Mouse (Mus musculus) CH12.LX (cell line): ENCODE measurements at regions not wholly inside any gene's neighbourhood (a gene's known extent, or its start where the extent isn't known, plus 50 kb on each side); places are given as distances from the start of the nearest gene placed in this dataset.

Experiments
- CTCF ChIP-seq, 2 experiments: IDR thresholded peaks in 1 of 2; conservative IDR thresholded peaks in 1 of 2; 2 replicates each; pipeline ENCODE4 v1.5.1; 2011 to 2012; ENCODE audit warnings: low read depth in 2 of 2, low read length in 2 of 2, improper control_type of control experiment in 1 of 2, inconsistent platforms in 1 of 2, mild to moderate bottlenecking in 1 of 2, moderate library complexity in 1 of 2
- E2F4 ChIP-seq: IDR thresholded peaks from 2 replicates; pipeline ENCODE4 v1.6.1; 2011; ENCODE audit warnings: low read depth, low read length, improper control_type of control experiment; ENCODE audit not compliant: insufficient replicate concordance
- GABPA ChIP-seq: IDR thresholded peaks from 2 replicates; pipeline ENCODE4 v1.6.1; 2012; ENCODE audit warnings: low read depth, low read length, improper control_type of control experiment, inconsistent platforms; ENCODE audit not compliant: insufficient replicate concordance
- HCFC1 ChIP-seq: IDR thresholded peaks from 2 replicates; pipeline ENCODE4 v1.6.1; 2012; ENCODE audit warnings: low read depth, mild to moderate bottlenecking, inconsistent platforms, low read length, improper control_type of control experiment
- IRF4 ChIP-seq: IDR thresholded peaks from 2 replicates; pipeline ENCODE4 v1.6.1; 2014; ENCODE audit warnings: low read depth, mild to moderate bottlenecking, inconsistent platforms, low read length, improper control_type of control experiment
- MEF2A ChIP-seq: IDR thresholded peaks from 2 replicates; pipeline ENCODE4 v1.6.1; 2014; ENCODE audit warnings: low read depth, mild to moderate bottlenecking, inconsistent platforms, low read length, improper control_type of control experiment, borderline replicate concordance
- MXI1 ChIP-seq: IDR thresholded peaks from 2 replicates; pipeline ENCODE4 v1.6.1; 2011; ENCODE audit warnings: mild to moderate bottlenecking, low read depth, low read length, improper control_type of control experiment
- NRF1 ChIP-seq: IDR thresholded peaks from 2 replicates; pipeline ENCODE4 v1.6.1; 2014; ENCODE audit warnings: low read depth, mild to moderate bottlenecking, inconsistent platforms, low read length, improper control_type of control experiment, moderate library complexity
- POLR2A ChIP-seq: IDR thresholded peaks from 2 replicates; pipeline ENCODE4 v1.6.1; 2011; ENCODE audit warnings: low read depth, mild to moderate bottlenecking, improper control_type of control experiment, low read length
- POLR2AphosphoS2 ChIP-seq: IDR thresholded peaks from 2 replicates; pipeline ENCODE4 v1.6.1; 2011; ENCODE audit warnings: low read depth, low read length, improper control_type of control experiment
- SMC3 ChIP-seq: IDR thresholded peaks from 2 replicates; pipeline ENCODE4 v1.6.1; 2011; ENCODE audit warnings: low read depth, low read length, improper control_type of control experiment
- UBTF ChIP-seq: IDR thresholded peaks from 2 replicates; pipeline ENCODE4 v1.6.1; 2012; ENCODE audit warnings: low read depth, mild to moderate bottlenecking, inconsistent platforms, low read length, improper control_type of control experiment, moderate library complexity
- USF1 ChIP-seq: IDR thresholded peaks from 2 replicates; pipeline ENCODE4 v1.6.1; 2014; ENCODE audit warnings: low read depth, mild to moderate bottlenecking, inconsistent platforms, low read length, improper control_type of control experiment

GRCm38 (mm10) chr5:37976943-37977434 lies 61.6 kb upstream of the Stx18 start:
- TF ChIP-seq IRF4 (no peak), MXI1 (no peak), GABPA (no peak), CTCF (conservative IDR thresholded peaks at IDR 0.05 in 1 of 2, IDR thresholded peaks at IDR 0.05 in 1 of 2; ENCODE audit: low read depth in 2 of 2, low read length in 2 of 2) (no peak), POLR2AphosphoS2 (no peak), E2F4 (no peak), HCFC1 (no peak), SMC3 (no peak), USF1 (no peak), MEF2A (no peak), POLR2A (no peak), UBTF (no peak), NRF1 (no peak)
